Mouse (Mus musculus): Measurements from ENCODE around the gene Susd1. TPM values are rescaled to one million over a fixed set of nuclear protein-coding genes. Genes with fewer than 3 reads are reported as not detected.
A peak's percentile ranks its signal among the peaks of the same experiment; 100 is the strongest.

Gene Susd1
- polyA plus RNA-seq, 2 experiments, result 5.8 to 18.1 TPM

DNA sequence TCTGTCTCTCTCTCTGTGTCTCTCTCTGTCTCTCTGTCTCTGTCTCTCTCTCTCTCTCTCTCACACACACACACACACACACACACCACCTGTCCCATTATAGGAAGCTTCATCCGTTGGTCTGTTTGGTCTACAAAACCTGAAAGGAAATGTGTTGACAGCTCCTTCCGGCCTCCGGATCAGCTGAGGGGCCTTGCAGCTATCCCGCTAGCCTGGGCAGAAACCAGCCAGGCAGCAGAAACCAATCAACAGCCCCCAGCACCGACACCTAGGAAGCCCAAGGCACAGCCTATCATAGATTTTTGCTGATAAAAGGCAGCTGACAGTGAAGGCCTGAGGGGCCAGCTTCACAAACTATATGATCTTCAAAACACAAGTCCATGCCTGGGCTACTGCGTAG is 7.1 kb upstream of the Susd1 start:
- H3K27me3 ChIP-seq (ENCODE audit: control insufficient read depth, insufficient read depth, low read length), result no peaks in the 10 kb centered on the region
- no peak overlapping the region for H3K4me2 ChIP-seq (ENCODE audit: low read depth)
- peaks cover 8 to 19% of the 10 kb centered on the region in 2 experiments for H3K4me1 ChIP-seq (replicated peaks; ENCODE audit: control insufficient read depth in 2 of 2, insufficient read depth in 2 of 2, low read length in 1 of 2)
- H3K27ac ChIP-seq, result no peak overlapping the region
- no peaks in the 10 kb centered on the region for H3K36me3 ChIP-seq (replicated peaks; ENCODE audit: control insufficient read depth, insufficient read depth, low read depth)
- no peaks in the 10 kb centered on the region; the same call in 1 of the 2 replicates for H3K9me3 ChIP-seq (ENCODE audit: control insufficient read depth, low read length)
- no peak overlapping the region for H3K9ac ChIP-seq (replicated peaks)
- DNase-seq (ENCODE audit: low read depth in 3 of 3, low spot score in 3 of 3) (no peak), ATAC-seq (ENCODE audit: insufficient read depth) (no peak)
- 13% methylated on average over 6 of the region's 6 CpGs for WGBS (ENCODE audit: insufficient replicate concordance)
- H3K4me3 ChIP-seq (ENCODE audit: insufficient read depth in 1 of 2, low read depth in 2 of 2, low read length in 2 of 2), result no peak overlapping the region
- TF ChIP-seq CTCF (IDR thresholded peaks at IDR 0.05; ENCODE audit: low read depth) (no peak), EP300 (IDR thresholded peaks at IDR 0.05; ENCODE audit: low read depth) (no peak)

DNA sequence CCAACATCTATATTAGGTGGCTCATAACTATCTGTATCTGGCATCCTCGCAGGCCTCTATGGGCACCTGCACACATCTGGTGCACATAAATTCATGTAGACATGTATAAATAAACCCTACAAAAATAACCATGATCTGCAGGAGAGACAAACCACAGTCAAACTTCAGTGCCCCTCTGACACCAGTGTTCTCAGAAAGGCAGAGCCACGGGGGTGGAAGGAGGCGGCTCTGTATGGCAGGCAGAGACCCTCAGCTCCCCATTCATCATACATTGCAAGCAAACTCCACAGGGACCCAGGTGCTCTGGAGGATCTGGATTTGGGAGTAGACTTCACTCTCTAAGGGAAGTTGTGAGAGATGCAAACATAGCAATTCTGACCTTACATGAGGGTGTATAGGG is 6.6 kb upstream of the Susd1 start:
- Histone ChIP-seq H3K9me3 (ENCODE audit: control insufficient read depth, low read length) (no peaks in the 10 kb centered on the region; the same call in 1 of the 2 replicates), H3K4me3 (ENCODE audit: insufficient read depth in 1 of 2, low read depth in 2 of 2, low read length in 2 of 2) (no peak overlapping the region), H3K9ac (replicated peaks) (no peak overlapping the region), H3K27ac (no peak overlapping the region), H3K4me1 (replicated peaks; ENCODE audit: control insufficient read depth in 2 of 2, insufficient read depth in 2 of 2, low read length in 1 of 2) (peaks cover 13 to 21% of the 10 kb centered on the region in 2 experiments), H3K4me2 (ENCODE audit: low read depth) (no peak overlapping the region), H3K36me3 (replicated peaks; ENCODE audit: control insufficient read depth, insufficient read depth, low read depth) (no peaks in the 10 kb centered on the region), H3K27me3 (ENCODE audit: control insufficient read depth, insufficient read depth, low read length) (no peaks in the 10 kb centered on the region)
- TF ChIP-seq CTCF (IDR thresholded peaks at IDR 0.05; ENCODE audit: low read depth) (no peak), EP300 (IDR thresholded peaks at IDR 0.05; ENCODE audit: low read depth) (no peak)
- DNase-seq (ENCODE audit: low read depth in 3 of 3, low spot score in 3 of 3) (no peak), ATAC-seq (ENCODE audit: insufficient read depth) (no peak)
- 44% methylated on average over 3 of the region's 3 CpGs for WGBS (ENCODE audit: insufficient replicate concordance)

DNA sequence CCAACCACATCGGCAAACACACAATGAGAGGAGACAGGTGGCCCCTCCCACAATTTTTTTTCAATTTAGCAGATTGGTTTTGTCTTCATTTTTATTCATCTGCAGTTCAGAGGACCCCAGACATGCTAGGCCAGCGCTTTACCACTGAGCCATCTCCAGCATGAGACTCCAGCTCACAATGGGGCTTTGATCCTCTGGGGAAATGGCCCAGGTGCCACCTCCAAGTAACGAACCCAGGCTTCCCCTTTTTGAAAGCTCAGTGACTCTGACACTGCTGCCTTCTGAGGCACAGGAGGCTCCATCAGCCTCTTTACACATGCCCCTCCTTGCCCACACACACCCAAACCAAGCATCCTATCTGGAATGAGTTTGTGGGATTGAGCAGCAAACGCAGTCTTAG is 5.7 kb upstream of the Susd1 start:
- no peaks in the 10 kb centered on the region for H3K36me3 ChIP-seq (replicated peaks; ENCODE audit: control insufficient read depth, insufficient read depth, low read depth)
- ATAC-seq (ENCODE audit: insufficient read depth) (no peak), DNase-seq (ENCODE audit: low read depth in 3 of 3, low spot score in 3 of 3) (no peak)
- TF ChIP-seq CTCF (IDR thresholded peaks at IDR 0.05; ENCODE audit: low read depth) (no peak), EP300 (IDR thresholded peaks at IDR 0.05; ENCODE audit: low read depth) (no peak)
- H3K9me3 ChIP-seq (ENCODE audit: control insufficient read depth, low read length), result no peaks in the 10 kb centered on the region; the same call in 1 of the 2 replicates
- H3K4me1 ChIP-seq (replicated peaks; ENCODE audit: control insufficient read depth in 2 of 2, insufficient read depth in 2 of 2, low read length in 1 of 2), result peaks cover 22 to 26% of the 10 kb centered on the region in 2 experiments
- no peak overlapping the region for H3K4me3 ChIP-seq (ENCODE audit: insufficient read depth in 1 of 2, low read depth in 2 of 2, low read length in 2 of 2)
- H3K9ac ChIP-seq (replicated peaks), result no peak overlapping the region
- H3K4me2 ChIP-seq (ENCODE audit: low read depth), result no peak overlapping the region
- H3K27me3 ChIP-seq (ENCODE audit: control insufficient read depth, insufficient read depth, low read length), result no peaks in the 10 kb centered on the region
- WGBS (ENCODE audit: insufficient replicate concordance), result 35% methylated on average over 4 of the region's 4 CpGs
- H3K27ac ChIP-seq, result no peak overlapping the region

DNA sequence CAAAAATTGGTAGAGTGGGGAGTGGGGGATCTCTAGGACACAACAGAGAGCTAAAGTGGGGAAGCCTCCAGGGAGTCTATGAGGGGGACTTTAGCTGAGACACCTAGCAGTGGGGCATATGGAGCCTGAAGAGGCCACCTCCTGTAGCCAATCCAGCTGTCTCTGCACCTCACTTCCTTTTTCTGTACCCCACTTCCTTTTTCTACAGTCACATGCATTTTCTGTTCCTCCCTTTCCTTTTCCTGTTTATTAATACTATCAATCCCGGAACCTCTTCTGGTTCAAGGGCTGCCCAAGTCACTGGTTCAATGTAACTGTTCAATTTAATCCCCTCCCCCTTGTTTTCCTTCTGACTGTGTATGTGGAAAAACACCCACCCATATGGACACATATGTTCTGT is 2.8 kb upstream of the Susd1 start:
- H3K27me3 ChIP-seq (ENCODE audit: control insufficient read depth, insufficient read depth, low read length), result no peaks in the 10 kb centered on the region
- no peak overlapping the region for H3K4me2 ChIP-seq (ENCODE audit: low read depth)
- H3K9me3 ChIP-seq (ENCODE audit: control insufficient read depth, low read length), result no peaks in the 10 kb centered on the region
- peaks cover 36 to 46% of the 10 kb centered on the region in 2 experiments for H3K4me1 ChIP-seq (replicated peaks; ENCODE audit: control insufficient read depth in 2 of 2, insufficient read depth in 2 of 2, low read length in 1 of 2)
- peak overlapping the region; percentile 69 for H3K27ac ChIP-seq
- ATAC-seq (ENCODE audit: insufficient read depth), result no peak
- no peaks in the 10 kb centered on the region for H3K36me3 ChIP-seq (replicated peaks; ENCODE audit: control insufficient read depth, insufficient read depth, low read depth)
- no peak for TF ChIP-seq EP300 (IDR thresholded peaks at IDR 0.05; ENCODE audit: low read depth)
- no peak for TF ChIP-seq CTCF (IDR thresholded peaks at IDR 0.05; ENCODE audit: low read depth)
- 19% methylated on average over 1 of the region's 1 CpGs for WGBS (ENCODE audit: insufficient replicate concordance)
- no peak for DNase-seq (ENCODE audit: low read depth in 3 of 3, low spot score in 3 of 3)
- no peak overlapping the region for H3K9ac ChIP-seq (replicated peaks)
- no peak overlapping the region for H3K4me3 ChIP-seq (ENCODE audit: insufficient read depth in 1 of 2, low read depth in 2 of 2, low read length in 2 of 2)

DNA sequence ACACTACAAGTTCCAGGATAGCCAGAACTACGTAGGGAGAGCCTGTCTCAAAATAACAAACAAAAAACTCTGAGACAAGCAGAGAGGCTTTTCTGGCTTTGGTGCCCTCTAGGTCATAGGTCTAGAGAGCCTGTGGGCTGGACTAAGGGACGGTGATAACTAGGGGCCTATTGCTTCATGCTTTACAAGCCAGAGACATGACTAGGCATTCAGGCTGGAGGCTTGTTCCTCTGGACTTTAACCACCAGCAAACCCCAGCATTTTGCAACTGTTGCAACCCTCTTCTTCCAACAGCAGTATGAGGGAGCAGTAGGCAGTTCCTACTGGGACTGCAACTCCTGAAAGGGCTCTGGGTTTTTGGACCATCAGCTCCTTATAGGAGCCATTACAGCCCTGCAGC is 1.5 kb upstream of the Susd1 start:
- no peak overlapping the region for H3K4me3 ChIP-seq (ENCODE audit: insufficient read depth in 1 of 2, low read depth in 2 of 2, low read length in 2 of 2)

More for the DNA sequence above, 1.5 kb upstream of the Susd1 start:
- H3K36me3 ChIP-seq (replicated peaks; ENCODE audit: control insufficient read depth, insufficient read depth, low read depth), result no peaks in the 10 kb centered on the region
- 4% methylated on average over 2 of the region's 2 CpGs for WGBS (ENCODE audit: insufficient replicate concordance)
- no peaks in the 10 kb centered on the region for H3K9me3 ChIP-seq (ENCODE audit: control insufficient read depth, low read length)
- DNase-seq (ENCODE audit: low read depth in 3 of 3, low spot score in 3 of 3) (peak; percentile 58 to 69 (median 60)), ATAC-seq (ENCODE audit: insufficient read depth) (peak; percentile 59)
- H3K4me2 ChIP-seq (ENCODE audit: low read depth), result peak overlapping the region; percentile 100
- H3K27me3 ChIP-seq (ENCODE audit: control insufficient read depth, insufficient read depth, low read length), result no peaks in the 10 kb centered on the region
- H3K9ac ChIP-seq (replicated peaks), result no peak overlapping the region
- TF ChIP-seq EP300 (IDR thresholded peaks at IDR 0.05; ENCODE audit: low read depth), result peak; percentile 38; the same call in 1 of the 2 replicates
- no peak for TF ChIP-seq CTCF (IDR thresholded peaks at IDR 0.05; ENCODE audit: low read depth)
- H3K27ac ChIP-seq, result peak overlapping the region; percentile 69
- H3K4me1 ChIP-seq (replicated peaks; ENCODE audit: control insufficient read depth in 2 of 2, insufficient read depth in 2 of 2, low read length in 1 of 2), result peaks cover 36 to 45% of the 10 kb centered on the region in 2 experiments

All from liver, embryonic 14.5 days (tissue).